Mouse (Mus musculus): Measurements from ENCODE around the gene Nlk. TPM values are rescaled to one million over a fixed set of nuclear protein-coding genes. Genes with fewer than 3 reads are reported as not detected.
A peak's percentile ranks its signal among the peaks of the same experiment; 100 is the strongest.
"Not testable (repeated sequence)": the region's sequence is repeated elsewhere in the genome, so short reads cannot be mapped to it uniquely, and the experiment has no call there.

The Nlk gene
- polyA plus RNA-seq, 1 experiment, result 41.0 TPM

DNA sequence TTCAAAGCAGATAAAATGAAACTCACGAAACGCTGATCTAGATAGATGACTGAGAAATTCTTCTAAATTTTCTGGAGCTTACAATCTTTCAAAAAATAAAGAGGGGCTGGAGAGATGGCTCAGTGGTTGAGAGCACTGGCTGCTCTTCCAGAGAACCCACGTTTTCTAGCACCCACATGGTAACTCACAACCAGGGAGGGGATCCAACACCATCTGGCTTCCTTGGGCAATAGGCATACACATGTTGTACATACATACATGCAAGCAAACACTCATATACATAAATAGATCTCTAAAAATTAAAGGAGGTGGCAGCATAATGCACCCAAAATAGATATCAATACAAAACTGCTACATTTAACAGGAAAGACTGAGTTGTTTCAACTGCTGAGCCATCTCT lies 16.1 kb downstream of the Nlk start:
- TF ChIP-seq CTCF (IDR thresholded peaks at IDR 0.05; ENCODE audit: borderline replicate concordance, extremely low read depth, insufficient read depth, insufficient read length), result no peak
- TF ChIP-seq POLR2A (IDR thresholded peaks at IDR 0.05; ENCODE audit: borderline replicate concordance, extremely low read depth, insufficient read depth, insufficient read length, poor library complexity, severe bottlenecking), result no peak
- no peak for DNase-seq (ENCODE audit: low read depth)

DNA sequence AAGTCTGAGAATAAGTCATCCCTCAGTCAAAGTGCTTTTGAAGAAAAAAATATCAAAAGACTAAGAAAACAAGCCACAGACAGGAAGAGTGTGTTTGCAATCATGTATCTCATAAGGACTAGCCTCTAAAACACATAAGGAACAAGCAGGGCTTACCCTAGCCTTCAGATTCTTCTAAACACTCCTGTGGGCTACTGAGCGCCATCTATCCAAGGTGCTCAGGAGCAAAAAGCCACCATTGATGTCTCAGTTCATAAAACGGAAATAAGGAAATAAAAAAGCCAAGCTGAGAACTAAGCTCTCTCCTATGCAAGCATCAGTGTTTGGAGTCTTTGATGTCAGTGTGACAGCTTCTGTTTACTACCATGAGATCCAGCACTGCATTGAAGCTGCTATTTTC lies 18.4 kb downstream of the Nlk start:
- TF ChIP-seq POLR2A (IDR thresholded peaks at IDR 0.05; ENCODE audit: borderline replicate concordance, extremely low read depth, insufficient read depth, insufficient read length, poor library complexity, severe bottlenecking) (no peak), CTCF (IDR thresholded peaks at IDR 0.05; ENCODE audit: borderline replicate concordance, extremely low read depth, insufficient read depth, insufficient read length) (no peak)
- no peak for DNase-seq (ENCODE audit: low read depth)

DNA sequence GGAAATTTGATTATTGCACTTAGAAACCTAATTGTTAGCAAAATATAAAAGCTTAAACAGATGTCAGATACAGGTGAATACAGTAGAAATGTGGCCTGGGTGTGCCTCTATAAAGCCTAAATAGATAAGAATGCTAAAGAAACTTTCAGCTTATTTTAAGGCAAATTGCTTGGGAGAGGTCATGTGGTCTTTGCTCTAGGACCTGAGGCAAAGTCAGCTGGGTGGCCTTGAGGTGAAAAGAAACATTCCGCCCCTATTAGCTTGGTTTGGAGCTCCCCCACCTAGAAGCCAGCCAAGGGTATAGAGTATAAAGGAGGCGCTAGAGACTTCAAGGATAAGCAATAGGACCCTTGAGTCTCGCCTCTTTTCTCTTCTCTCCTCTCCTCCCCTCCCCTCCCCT lies 28.5 kb downstream of the Nlk start:
- TF ChIP-seq POLR2A (IDR thresholded peaks at IDR 0.05; ENCODE audit: borderline replicate concordance, extremely low read depth, insufficient read depth, insufficient read length, poor library complexity, severe bottlenecking) (no peak), CTCF (IDR thresholded peaks at IDR 0.05; ENCODE audit: borderline replicate concordance, extremely low read depth, insufficient read depth, insufficient read length) (no peak)
- DNase-seq (ENCODE audit: low read depth), result no peak

DNA sequence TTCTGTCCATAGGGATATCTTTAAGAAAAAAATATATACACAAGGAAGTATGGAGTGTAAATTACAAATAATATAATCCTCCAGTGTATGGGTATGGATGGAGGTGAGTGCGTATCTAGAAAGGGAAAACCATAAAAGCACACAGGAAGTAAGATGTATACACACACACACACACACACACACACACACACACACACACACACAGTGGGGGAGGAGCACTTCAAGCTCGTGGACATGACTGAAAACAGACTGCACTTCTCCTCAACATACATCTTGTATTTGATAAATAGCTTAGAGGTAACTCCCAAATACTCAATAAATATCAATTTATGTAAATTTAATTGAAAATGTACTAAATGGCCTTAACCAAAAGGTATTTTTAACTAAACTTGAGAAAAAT lies 32.3 kb downstream of the Nlk start:
- DNase-seq (ENCODE audit: low read depth), result no peak
- TF ChIP-seq POLR2A (IDR thresholded peaks at IDR 0.05; ENCODE audit: borderline replicate concordance, extremely low read depth, insufficient read depth, insufficient read length, poor library complexity, severe bottlenecking) (no peak), CTCF (IDR thresholded peaks at IDR 0.05; ENCODE audit: borderline replicate concordance, extremely low read depth, insufficient read depth, insufficient read length) (no peak)

DNA sequence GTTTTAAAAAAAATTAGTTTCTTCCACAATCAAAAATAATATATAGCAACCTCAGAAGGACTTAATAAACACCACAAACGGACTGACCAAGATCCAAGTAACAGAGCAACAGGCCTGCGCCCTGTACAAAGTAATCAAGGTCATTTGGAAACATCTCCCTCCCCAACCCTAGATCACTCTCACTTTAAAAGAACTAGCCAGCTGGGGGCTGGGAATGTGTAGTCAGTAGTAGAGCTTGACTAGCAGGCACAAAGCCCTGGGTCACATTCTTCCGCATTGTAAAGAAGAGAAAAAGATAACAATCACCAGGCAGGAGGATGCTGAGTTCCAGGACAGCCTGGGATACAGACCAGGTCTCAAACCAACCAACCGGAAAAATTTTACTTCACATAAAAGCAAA lies 33.3 kb downstream of the Nlk start:
- DNase-seq (ENCODE audit: low read depth), result no peak
- TF ChIP-seq CTCF (IDR thresholded peaks at IDR 0.05; ENCODE audit: borderline replicate concordance, extremely low read depth, insufficient read depth, insufficient read length) (no peak), POLR2A (IDR thresholded peaks at IDR 0.05; ENCODE audit: borderline replicate concordance, extremely low read depth, insufficient read depth, insufficient read length, poor library complexity, severe bottlenecking) (no peak)

DNA sequence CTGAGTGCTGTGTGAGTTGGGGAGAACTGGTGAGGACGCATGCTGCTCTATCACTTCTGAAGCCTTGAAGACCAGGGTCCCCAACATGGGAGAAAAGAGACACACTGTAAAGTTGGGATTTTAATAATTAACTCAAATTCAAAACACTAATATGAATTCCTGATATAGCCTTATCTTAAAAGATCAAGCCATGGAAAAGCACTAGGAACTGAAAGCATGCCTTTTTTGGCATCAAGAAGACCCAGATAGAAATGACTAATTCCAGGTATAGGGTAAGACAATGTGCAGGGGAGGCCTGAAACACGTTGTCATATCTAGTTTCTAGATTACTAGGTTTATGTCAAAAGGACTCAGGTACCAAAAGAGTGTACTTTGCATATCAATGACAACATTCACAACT lies 48.0 kb downstream of the Nlk start:
- DNase-seq (ENCODE audit: low read depth), result no peak
- TF ChIP-seq POLR2A (IDR thresholded peaks at IDR 0.05; ENCODE audit: borderline replicate concordance, extremely low read depth, insufficient read depth, insufficient read length, poor library complexity, severe bottlenecking), result no peak

DNA sequence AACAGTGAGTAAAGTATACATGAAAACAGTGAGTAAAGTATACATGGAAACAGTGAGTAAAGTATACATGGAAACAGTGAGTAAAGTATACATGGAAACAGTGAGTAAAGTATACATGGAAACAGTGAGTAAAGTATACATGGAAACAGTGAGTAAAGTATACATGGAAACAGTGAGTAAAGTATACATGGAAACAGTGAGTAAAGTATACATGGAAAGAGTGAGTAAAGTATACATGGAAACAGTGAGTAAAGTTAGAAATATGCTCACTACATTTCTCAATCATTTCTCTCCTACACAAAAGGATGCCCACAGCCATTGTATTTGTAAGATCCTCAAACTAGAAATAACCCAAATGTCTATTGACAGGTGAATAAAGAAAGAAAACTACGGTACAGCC lies 48.8 kb downstream of the Nlk start:
- DNase-seq (ENCODE audit: low read depth), result not testable (repeated sequence)

DNA sequence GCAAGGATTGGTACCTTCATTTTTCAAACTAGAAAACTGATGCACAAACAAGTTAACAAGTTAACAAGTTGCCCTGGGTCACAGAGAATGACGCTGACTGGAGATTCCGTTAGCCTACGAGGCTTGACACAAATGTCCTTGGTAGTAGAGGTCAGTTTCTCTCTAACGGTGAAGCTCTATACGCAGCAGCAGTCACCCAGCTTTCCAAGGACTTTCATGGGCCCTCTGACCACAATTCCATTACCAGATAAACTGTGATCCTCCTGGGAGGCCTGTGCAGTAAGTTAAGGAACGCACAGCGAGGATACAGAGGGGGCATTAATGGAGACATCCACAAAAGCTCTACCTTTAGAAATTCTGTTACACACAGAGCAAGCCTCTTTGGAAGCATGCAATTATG lies 53.4 kb downstream of the Nlk start:
- DNase-seq (ENCODE audit: low read depth), result no peak
- no peak for TF ChIP-seq POLR2A (IDR thresholded peaks at IDR 0.05; ENCODE audit: borderline replicate concordance, extremely low read depth, insufficient read depth, insufficient read length, poor library complexity, severe bottlenecking)
- no peak for TF ChIP-seq CTCF (IDR thresholded peaks at IDR 0.05; ENCODE audit: borderline replicate concordance, extremely low read depth, insufficient read depth, insufficient read length)

DNA sequence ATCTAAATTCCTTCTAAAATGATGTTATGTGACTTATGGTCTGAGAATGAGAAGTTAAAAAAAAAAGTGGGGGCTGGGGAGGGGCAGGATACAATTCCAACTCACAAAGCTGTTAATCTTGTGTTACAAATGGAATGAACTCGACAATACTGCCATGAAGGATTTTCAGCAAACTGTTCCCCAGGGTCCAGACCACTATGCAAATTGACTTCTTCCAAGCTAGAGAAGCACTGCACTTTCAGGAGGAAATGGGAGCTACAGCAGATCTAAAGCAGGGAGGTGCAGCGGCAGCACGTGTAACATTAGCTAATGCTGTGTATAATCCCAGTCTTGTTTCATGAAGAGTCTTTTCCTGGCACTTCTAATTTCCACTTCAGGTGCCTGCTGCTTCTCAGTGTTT lies 55.0 kb downstream of the Nlk start:
- no peak for TF ChIP-seq CTCF (IDR thresholded peaks at IDR 0.05; ENCODE audit: borderline replicate concordance, extremely low read depth, insufficient read depth, insufficient read length)
- no peak for TF ChIP-seq POLR2A (IDR thresholded peaks at IDR 0.05; ENCODE audit: borderline replicate concordance, extremely low read depth, insufficient read depth, insufficient read length, poor library complexity, severe bottlenecking)
- DNase-seq (ENCODE audit: low read depth), result peak; percentile 62

DNA sequence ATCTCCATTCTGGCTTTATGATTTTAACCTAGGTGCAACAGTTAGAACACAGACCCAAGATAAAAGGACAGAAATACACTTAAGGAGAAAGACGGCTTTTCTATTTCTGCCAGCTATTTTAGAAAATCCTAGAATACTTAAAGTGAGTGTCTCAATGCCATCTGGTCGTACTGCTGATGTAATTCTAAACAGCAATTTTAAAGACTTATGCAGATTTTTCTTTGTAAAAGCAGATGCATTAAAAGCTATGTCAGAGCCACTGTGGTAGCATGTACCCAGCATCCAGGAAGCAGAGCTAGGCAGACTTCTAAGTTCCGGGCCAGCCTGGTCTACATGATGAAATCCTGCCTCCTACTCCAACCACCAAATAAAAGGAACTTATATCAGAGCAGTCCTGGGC lies 56.1 kb downstream of the Nlk start:
- TF ChIP-seq POLR2A (IDR thresholded peaks at IDR 0.05; ENCODE audit: borderline replicate concordance, extremely low read depth, insufficient read depth, insufficient read length, poor library complexity, severe bottlenecking) (no peak), CTCF (IDR thresholded peaks at IDR 0.05; ENCODE audit: borderline replicate concordance, extremely low read depth, insufficient read depth, insufficient read length) (no peak)
- DNase-seq (ENCODE audit: low read depth), result no peak

DNA sequence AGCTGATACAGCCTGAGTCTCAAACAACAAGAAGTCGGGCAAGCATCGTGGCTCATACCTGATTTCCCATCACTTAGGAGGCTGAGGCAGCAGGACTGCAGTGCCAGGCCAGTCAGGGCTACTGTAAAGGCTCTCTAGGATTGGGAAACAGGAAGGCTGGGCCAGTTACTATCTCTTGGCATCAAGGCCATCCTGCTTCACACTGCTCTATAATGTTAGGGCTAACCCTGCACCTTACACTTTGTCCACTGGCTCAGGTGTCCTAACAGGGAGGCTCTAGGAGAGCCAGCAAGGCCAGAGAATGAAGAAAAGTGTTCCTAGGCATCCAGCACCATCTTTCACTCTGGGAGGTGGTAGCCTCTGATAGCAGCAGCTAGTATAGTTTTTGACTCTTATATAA lies 64.4 kb downstream of the Nlk start:
- DNase-seq (ENCODE audit: low read depth), result no peak
- TF ChIP-seq POLR2A (IDR thresholded peaks at IDR 0.05; ENCODE audit: borderline replicate concordance, extremely low read depth, insufficient read depth, insufficient read length, poor library complexity, severe bottlenecking) (no peak), CTCF (IDR thresholded peaks at IDR 0.05; ENCODE audit: borderline replicate concordance, extremely low read depth, insufficient read depth, insufficient read length) (no peak)

DNA sequence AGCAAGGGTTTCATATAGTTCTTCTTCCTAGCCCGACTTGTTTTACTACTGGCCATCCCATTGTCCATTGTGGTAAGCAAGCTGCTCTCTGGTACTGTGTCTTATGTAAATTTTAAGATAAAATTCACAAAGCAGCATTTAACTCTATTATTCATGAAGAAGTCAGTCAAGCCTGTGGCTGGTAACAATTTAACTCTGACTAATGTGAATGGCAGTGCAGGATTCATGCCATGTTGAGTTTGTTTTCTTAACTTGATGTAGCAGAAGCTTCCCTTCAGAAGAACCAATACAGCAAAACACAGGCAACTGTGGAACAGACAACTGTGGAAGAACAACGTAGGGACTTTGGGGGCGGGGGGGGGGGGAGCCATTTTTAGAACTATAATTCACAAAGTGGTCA lies 68.3 kb downstream of the Nlk start:
- DNase-seq (ENCODE audit: low read depth), result no peak
- TF ChIP-seq CTCF (IDR thresholded peaks at IDR 0.05; ENCODE audit: borderline replicate concordance, extremely low read depth, insufficient read depth, insufficient read length), result no peak
- no peak for TF ChIP-seq POLR2A (IDR thresholded peaks at IDR 0.05; ENCODE audit: borderline replicate concordance, extremely low read depth, insufficient read depth, insufficient read length, poor library complexity, severe bottlenecking)

DNA sequence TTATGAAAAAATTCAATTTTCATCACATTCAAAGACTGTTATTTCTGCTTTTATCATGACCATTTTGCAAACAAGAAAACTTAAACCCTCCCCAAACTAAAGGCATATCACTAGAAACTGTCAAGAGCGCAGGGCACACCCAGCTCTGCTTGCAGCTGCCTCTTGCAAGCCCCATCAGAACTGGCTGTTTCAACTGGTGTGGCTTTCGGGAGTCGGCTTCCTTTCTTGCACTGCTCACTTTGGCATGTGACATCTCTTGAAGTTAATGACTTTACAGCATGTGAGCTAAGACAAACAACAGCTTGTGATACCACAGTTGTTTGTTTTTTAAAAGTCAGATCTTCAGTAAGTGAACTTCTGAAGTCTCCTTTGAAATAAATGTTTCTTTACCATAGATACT lies 72.8 kb downstream of the Nlk start:
- no peak for TF ChIP-seq CTCF (IDR thresholded peaks at IDR 0.05; ENCODE audit: borderline replicate concordance, extremely low read depth, insufficient read depth, insufficient read length)
- no peak for TF ChIP-seq POLR2A (IDR thresholded peaks at IDR 0.05; ENCODE audit: borderline replicate concordance, extremely low read depth, insufficient read depth, insufficient read length, poor library complexity, severe bottlenecking)
- no peak for DNase-seq (ENCODE audit: low read depth)

All from brain, embryonic 14.5 days (tissue).